Mouse (Mus musculus) induced T-regulatory cell, adult 2 months (primary cell): ENCODE measurements around the gene Ypel2.
"Not testable (repeated sequence)": the region's sequence is repeated elsewhere in the genome, so short reads cannot be mapped to it uniquely, and the experiment has no call there.

Experiments
- DNase-seq: peaks from one replicate; pipeline ENCODE4 v3.0.0-alpha.2; 2012; ENCODE audit warnings: low read depth

Ypel2 gene

DNA sequence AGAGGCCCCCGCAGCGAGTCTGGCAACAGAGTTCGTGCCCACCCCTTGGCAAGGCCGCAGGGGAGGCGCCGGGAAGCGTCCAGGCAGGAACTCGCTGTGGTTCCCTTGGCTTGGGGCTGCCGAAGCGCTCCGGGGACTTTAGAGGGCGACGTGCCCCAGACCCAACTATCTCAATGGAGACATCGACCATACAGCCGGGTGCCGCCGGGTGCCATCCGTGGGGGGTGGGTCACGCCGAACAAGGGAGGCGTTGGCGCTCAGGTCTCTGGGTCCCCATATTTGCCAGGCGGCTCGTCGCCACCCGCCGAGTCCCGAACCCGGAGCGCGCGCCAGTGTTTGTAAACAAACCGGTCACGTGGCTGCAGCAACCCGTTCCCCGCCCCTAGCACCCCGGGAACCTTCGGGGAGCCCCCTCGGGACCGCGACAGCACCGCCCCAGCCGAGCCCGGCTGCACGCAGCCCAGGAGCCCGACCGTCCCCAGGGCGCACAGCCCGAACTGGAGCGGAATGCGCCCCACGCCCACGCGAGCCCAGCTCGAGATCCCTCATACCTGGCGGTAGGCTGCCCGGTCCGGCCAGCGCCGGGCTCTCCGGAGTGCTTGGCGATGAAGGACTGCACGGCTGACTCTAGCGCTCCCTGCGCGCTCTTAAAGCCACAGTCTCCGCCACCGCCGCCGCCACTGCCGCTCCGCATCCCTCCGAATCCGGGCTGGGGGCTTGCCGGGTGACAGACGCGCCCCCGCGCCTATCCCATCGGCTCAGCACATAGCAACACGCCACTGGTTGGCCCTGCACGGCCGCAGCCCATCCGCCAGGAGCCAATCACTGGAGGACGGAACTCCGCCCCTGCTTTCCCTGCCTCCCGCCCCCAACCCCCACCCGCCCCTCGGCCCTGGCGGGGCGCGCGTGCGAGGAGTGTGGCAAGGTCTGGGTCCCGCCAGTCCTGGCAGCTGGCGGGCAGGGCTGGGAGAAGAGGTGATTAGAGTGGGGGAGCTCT is at the start of gene Ypel2:
Ypel2 (minus strand) TSS at position 667 of the 997 bp plus-strand sequence.
- peak; percentile 91 for DNase-seq

DNA sequence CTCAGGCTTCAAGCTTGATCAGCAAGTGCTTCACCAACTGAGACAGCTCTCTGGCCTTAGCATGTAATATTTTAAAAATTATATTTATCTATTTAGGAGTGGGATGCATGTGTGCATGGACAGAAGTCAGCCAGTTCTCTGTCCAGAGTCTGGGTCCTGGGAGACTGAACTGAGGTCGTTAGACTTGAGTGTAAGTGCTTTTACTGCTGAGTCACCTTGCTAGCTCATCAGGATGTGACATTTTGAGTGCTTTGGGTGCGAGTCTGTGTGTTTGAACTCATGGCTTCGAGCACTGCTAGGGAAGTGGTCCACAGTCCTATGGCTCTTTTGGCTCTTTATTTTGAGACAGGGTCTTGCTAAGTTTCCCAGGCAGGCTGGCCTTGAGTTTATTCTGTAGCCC is 49.5 kb upstream of the Ypel2 start:
- DNase-seq, result no peak

DNA sequence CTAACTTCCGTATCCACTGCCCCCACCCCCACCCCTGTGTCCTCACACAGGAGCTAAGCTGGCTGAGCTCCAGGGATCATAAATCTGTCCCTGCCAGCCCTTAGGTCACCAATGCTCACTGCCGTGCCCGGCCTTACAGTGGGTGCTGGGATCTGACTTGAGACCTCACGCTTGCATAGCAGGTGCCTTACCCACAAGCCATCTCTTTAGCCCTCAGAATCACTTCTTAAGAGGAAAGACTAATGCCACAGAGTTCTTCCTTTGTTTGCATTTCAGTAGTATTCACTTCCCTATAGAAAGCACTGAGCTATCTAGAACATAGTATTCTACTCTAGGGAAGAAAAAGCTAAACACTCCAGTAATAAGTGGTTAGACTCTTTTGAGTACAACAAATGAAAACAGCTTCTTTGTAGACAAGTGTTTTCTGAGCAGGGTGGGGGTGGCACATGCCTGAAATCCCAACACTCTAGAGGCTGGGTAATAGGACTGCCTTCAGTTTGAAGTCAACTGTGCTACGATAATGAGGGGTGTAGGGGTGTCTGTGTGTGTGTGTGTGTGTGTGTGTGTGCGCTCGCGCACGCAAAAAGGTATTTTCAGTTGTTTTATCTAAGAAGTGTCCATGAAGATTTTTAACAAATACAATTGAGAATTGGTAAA is 45.9 kb upstream of the Ypel2 start:
- no peak for DNase-seq

DNA sequence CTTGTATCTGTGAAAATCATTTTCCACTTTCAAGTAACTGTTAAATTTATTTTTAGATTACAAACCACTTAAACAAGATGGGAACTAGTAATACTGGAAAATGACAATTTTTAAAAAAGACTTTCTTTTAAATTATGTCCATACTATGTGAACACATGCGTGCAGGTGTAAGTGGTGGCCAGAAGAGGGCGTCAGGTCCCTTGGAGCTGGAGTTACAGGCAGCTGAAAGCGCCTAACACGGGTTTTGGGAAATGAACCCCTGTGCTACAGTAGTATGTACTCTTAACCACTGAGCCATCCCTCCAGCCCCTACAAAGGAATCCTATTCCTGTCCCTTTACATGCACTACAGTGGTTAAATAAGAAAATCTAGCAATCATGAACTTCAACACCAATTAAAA is 42.7 kb upstream of the Ypel2 start:
- no peak for DNase-seq

DNA sequence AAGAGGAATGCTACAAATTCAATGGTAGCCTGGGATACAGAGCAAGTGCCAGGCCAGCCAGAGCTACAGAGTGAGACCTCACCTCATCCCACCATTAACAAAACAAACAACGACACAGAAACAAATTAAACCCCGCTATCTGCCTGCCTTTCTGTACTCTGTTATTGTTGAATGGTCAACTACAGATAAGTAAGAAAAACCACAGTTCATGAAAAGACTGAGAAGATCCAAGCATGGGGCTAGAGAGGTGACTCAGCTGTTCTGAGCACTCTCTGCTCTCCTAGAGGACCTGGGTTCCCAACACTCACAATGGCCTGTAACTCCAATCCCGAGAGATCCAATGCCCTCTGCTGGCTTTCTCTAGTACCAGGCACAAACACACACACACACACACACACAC is 34.7 kb upstream of the Ypel2 start:
- no peak for DNase-seq

DNA sequence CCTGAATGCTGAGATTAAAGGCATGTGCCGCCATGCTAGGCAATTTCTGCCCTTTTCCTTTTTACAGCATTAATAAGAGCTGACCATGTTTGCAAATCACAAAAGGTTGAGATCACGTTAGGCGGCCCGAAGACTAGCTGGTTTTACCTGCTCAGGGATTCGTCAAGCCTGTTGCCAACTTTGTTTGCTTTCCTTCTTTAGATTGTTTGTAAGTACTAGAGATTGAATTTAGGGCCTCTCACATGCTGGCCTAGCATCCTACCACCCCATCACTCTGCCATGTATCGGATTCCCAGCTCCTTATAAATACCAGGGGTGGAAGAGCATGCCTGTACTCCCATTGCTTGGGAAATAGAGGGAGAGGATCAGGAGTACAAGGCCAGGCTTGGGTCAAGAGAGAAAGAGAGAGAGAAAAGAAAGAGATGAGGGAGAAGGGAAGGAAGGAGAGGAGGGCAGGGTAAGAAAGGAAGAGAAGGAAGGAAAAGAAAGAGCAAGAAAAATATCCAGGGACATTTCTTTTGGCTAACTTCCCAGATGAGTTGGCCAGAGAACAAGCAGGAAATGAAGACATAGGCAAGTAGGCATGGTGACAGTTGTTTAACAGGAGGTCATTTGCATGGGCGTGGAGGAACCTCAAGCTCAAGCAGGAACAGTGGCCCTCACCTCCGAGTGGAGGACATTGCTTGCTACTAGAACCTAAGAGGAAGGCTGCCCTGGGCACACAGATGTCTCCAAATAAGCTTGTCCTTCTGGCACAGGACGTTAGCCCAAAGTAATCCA is 32.8 kb upstream of the Ypel2 start:
- DNase-seq, result no peak

DNA sequence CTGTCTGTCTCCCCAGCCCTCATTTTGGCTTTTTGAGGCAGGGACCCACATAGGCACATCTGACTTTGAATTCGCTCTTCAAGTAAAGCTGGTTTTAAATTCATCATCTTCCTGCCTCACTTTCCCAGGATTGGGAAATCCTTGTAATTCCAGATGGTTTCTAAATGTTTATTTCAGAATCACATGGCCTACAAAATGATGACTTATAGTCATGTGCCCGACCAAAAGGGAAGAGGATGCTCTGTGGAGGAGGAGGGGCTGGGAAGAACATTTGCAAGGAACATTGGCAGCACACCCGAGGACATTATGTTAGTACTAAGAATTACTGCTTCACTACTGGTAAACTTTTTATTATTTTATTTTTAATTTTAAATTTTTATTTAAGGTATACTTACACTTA is 31.8 kb upstream of the Ypel2 start:
- DNase-seq, result no peak

DNA sequence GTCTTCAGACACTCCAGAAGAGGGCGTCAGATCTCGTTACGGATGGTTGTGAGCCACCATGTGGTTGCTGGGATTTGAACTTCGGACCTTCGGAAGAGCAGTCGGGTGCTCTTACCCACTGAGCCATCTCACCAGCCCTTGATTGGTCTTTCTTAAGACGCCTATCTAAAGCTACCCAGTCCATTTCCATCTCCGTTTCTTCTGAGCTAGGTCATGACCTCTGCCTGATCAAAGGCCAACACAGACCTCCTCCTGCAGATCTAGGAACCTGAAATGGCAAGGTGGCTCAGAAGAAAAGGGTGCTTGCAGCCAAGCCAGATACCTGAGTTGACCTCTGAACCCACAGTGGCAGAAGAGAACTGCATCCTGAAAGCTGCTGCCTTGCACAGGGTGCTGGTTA is 29.7 kb upstream of the Ypel2 start:
- not testable (repeated sequence) for DNase-seq

DNA sequence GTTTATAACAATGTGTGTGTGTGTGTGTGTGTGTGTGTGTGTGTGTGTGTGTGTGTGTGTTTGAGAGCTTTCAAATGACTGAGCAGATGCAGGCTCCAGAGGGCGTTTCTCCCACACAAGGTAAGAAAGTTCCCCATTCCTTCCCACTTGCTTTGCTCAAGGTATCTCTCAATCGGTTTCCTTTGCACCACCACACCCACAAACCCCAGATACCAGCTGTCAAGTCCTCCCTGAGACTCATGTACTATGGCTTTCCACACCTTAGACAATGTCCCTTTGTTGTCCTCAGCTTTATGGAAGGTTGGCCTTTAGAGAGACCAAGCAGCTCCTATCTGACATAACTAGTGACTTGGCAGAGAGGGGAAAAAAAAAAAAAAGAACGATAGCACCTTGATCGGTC is 29.3 kb upstream of the Ypel2 start:
- no peak for DNase-seq

DNA sequence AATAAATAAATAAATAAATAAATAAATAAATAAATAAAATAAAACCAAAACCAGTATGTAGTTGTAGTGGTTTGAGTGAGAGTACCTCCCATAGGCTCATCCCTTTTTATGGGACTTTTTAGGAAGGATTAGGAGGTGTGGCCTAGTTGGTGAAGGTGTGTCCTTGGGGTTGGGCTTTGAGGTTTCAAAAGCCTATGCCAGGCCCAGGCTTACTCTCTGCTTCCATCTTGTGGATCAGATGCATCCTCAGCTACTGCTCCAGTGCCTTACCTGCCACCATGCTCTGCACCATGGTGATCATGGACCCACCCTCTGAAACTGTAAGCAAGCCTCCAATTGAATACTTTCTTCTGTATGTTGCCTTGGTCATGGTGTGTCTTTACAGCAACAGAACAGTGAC is 28.0 kb upstream of the Ypel2 start:
- DNase-seq, result peak; percentile 13

DNA sequence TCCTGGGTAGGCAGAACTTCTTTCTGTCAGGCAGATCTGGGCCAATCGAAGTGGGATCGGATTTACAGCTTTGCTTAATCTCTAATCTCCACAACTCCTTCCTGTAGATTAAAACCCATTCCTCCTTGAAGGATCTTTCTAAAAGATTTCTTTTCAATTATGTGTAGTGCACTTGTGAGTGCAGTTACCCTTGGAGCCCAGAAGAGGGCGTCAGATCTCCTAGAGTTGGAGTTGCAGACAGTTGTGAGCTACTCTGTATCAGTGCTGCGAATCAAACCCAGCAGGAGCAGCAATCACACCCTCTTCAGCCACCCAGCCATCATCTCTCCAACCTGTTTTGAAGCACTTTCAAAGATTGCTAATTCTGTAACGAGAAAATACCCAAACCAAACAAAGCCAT is 26.9 kb upstream of the Ypel2 start:
- no peak for DNase-seq

DNA sequence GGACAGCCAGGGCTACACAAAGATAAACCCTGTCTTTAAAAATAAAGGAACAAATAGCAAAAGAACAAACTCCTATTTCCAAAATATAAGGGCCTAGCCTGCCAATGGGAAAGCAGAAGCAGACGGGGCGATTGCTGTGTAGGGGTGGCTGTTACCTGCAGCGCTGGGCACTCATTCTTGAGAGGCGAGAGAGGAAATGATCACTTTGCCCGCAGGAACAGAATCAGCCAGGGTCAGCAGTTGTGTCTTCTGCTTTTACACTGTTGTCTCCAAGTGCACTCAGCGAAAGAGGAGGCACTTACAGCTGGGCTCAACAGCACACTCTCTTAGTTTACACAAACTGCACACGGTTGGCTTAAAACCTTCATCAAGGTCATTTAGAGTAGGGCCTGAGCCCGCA is 25.9 kb upstream of the Ypel2 start:
- DNase-seq, result no peak

DNA sequence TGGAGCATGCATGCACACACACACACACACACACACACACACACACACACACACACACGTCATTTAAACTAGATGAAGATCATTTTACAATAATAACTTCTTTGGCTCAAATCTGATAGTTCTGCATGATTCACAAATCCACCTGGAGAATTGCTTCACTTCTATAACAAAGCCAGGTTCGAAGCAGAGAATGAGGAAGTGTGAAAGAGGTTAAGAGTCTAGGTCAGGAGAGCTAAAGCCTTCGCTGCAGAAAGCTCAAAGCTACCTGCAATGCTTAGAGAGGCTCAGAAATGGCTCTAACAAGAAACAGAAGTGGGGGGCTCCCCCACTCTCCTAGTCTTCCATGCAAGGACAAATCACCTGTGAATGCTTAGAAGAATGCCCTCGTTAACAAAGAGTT is 24.6 kb upstream of the Ypel2 start:
- no peak for DNase-seq

DNA sequence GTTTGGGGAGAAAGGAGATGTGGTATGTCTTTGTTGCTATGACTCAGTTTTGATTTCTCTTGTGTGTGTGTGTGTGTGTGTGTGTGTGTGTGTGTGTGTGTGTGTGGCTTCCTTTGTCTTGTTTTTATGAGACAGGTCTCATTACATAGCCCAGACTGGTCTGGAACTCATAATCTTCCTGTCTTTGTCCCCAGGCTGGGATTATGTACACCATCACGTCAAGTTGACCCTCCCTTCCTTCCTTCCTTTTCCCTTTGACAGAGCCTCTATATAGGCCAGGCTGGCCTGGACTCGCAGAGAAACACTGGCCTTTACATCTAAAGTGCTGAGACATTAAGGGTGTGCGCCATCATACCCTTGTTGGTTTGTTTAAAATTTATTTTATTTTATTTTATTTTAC is 22.2 kb upstream of the Ypel2 start:
- no peak for DNase-seq

DNA sequence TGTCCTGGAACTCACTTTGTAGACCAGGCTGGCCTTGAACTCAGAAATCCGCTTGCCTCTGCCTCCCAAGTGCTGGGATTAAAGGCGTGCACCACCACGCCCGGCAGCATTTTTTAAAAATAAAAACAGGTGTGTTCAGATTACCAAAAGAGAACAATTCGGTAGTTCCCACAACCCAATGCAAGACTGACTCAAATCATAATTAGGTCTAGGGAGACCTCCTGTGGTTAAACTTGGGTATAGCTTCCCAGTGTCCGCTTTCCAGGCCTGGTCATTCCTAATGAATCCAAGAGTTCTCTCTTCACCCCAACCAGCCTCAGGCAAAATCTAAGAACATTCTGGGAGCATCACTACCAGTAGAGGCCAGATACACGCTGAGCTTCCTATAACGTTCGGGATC is 17.0 kb upstream of the Ypel2 start:
- peak; percentile 74 for DNase-seq

DNA sequence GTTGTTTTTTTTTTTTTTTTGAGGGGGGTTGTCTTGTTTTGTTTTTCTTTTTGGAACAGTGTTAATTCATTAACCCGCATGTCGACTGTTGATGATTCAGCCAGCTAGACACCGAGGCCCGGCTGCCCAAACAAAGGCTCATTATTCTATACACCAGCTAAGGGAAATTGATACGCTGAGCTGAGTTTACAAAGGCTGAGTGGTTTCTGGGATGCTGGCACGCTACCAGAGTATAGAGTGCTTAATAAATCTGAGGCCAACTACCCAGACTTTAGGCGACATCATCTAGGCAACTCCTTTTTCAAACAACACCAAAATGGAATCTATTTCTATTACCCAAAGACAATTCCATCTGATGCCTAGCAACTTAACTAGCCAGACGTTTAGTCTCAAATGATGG is 13.9 kb upstream of the Ypel2 start:
- DNase-seq, result no peak

DNA sequence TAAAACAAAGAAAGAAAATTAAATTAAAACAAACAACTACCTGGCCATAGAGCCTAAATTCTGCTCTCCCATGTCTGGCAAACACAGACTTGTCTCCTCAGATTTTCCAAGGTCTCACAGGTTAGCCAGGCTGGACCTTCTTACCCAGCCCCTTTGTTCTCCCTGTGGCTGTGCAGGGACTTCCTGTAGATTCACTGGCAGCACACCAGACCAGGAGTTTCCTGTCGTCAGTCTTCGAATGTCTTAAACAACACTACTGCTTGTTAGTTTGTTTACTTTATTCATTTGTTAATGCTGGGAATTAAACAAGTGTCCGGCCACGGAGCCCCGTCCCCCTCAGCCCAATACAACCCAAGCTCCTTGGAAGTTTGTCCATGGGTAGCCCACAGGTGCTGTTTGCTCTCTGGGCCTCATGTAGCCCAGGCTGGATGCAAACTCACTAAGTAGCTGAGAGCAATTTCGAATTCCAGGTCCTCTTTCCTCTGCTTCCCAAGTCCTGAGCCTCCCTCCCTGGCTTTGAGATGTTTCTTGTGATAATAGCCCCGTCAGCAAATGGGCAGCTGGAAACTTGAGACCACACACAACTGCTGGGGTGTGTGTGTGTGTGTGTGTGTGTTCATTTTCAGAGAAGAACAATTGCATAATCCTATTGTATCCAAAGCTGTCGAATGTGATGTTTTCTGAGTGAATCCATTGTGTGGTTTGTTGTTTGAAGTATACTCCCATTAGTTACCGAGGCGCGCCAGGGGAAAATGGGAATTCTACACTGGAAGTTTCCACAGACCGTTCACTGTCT is 11.7 kb upstream of the Ypel2 start:
- no peak for DNase-seq

DNA sequence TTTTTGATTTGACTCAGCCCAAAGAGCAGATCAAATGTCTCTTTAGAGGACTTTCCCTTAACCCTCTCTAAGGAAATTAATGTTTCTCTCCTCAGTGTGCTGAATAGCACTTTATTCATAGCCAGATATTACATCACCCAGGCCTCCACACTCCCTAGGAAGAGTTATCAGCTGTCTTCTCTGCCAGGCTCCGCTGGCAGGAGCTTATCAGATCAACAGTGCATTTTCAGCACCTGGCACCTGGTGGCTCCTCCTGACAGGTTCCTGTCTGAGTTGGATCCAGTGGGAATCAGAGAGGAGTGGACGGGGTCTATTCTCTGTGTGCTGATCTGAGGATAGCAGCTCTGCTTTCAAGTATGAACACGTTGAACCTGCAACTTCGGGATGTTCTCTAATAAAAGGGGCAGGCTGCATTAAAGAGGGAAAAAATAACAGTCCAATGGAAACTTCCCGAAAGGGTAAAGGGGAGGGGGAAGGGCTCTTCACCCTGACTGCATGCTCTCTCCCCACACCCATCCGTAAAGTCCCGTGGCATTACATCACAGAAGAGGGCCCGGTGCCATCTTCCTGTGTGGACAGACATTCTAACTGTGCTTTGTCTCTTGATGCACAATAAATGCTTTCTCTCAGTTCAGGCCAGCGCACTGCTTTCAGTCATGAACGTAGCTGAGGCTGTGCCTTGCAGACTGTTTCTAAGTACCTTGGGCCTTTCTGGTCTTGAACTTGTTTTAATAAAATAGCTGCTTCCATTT is 8.7 kb upstream of the Ypel2 start:
- DNase-seq, result no peak

DNA sequence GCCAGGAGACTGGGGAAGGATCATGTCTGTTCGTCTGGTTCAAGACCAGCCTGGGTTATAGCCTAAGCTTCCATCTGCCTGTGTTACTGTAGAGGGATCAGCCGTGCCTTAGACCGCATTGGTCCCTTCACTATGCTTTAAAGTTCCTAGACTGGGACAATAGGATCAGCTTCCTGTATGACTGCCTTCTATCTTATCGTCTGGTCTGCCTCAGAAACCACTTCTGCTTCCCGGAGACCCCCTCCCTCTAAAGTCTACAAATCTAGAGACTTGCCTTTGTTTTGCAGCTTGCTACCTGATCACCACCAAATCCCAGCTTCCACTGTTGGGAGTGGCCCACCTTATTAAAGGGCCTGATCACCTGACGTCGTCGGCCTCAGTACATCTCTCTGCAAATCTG is 7.7 kb upstream of the Ypel2 start:
- DNase-seq, result no peak

DNA sequence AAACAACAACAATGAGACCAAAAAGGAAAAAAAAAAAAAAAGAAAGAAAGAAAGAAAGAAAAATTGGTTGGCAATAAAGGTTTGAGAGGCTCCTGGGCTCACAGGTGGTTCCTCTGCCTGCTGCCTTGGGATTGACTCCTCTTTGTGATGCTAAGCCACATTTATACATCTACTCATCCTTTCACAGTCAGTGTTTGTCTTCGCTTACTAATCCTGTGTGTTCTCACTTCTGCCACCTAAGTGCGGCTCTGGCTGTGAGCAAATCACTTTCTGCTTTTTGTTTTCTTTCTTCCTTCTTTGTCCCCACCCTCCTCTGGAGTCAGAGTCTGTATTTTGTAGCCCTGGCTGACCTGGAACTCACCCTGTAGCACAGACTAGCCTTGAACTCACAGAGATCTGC is 2.8 kb upstream of the Ypel2 start:
- no peak for DNase-seq

DNA sequence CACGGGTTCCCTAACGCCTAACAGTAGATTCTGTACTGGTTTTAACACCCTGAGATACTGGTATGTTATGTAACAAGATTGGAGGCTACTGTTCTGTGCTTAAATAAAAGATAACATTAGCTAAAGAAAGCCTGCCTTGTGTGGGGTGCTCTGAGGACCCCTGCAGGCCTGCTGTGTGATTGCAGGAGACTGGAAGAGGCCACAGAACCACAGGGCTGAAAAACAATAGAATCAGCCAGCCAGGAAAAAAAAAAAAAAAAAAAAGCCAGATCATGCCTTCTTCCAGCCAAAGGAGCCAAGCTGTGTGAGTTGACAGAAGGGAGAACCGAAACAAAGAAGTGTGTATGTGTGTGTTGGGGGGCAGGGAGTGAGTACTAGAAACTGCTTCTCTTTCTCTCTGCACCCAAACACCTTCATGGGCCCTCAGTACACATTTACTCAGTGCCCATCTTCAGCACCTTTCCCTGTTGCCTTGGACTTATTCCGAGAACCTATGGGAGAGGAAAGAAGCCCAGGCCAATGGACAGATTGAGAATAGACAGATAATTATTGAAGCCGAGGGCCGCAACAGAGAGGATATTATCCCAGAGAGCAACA is 2.2 kb upstream of the Ypel2 start:
- DNase-seq, result peak; percentile 80
